Mouse (Mus musculus): ENCODE data around the gene Milr1.
"Not testable (repeated sequence)": the region's sequence is repeated elsewhere in the genome, so short reads cannot be mapped to it uniquely, and the experiment has no call there.

Milr1 gene

DNA sequence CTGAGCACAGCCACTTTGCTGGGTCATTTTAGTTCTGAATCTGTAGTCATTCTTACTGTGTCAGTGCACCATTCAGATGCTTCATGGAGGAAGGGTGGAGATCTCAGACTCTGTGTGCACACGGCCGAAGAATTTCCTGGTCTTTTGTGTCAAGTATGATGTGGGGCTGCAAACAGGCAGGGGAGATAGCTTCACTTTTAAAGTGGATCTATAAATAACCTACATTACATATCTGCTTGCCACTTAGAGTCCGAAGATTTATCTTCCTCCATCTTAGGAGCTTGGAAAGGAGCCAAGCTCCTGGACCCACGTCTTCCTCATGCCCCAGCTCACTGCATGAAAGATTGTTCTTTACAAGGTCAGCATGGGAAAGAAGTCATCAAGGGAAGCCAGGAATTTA, 20.3 kb upstream of the Milr1 start:
- DNase-seq (ENCODE audit: low spot score in 2 of 2) = no peak

DNA sequence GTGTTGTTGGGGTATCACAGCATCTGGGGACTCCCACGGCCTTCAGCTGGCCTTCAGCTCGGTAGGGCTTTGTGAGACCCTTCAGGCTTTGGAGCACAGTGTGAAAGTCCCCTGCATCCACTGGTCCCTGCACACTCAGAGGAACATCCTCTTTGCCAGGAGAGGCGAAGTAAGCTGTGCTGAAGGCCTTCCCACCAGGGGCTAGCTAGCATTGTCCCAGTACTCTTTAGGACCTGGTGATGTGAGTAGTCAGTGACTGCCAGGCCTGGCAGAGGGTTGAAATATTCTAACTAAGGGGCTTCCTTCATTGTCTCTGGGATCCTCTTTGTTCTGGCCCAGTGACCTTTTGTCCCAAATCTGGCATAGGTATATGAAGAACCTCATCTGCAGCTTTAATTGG, 14.4 kb upstream of the Milr1 start:
- DNase-seq (ENCODE audit: low spot score in 2 of 2) = no peak

DNA sequence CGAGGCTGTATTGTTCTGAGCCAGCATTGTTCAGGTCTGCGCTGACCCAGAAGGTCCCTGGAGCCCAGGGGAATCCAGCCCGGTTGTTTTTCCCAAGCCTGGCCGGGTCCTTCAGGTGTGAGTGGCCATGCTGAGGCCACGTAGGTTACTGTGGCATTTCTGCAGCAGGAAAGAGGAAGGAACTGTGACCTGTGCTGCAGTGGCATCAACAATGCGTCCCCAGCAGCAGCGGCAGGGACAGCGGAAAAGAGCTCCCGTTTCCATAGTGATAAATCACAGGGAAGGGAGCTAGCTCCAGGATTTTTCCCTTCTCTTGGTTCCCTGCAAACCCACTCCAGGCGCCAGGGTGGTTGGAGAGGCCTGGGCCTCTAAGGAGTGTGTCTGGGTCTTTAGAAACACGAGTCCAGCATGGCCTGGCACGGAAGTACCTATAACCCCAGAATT, 13.8 kb upstream of the Milr1 start:
- DNase-seq (ENCODE audit: low spot score in 2 of 2) = no peak

DNA sequence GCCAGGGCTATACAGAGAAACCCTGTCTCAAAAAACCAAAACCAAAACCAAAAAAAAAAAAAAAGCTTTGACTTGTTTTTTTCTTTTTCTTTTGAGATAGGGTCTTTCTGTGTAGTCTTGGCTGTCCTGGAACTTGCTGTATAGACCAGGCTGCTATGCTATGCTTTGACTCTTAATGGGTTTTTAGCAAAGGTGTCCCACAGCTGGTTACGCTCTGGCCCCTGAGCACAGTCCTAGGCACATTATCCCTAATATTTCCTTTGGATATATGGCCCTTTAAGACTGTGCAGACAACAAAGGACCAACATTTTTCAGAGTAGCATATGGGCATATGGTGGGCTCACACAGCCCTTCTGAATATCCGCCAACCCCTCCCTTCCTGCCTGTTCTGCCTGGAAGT, 11.9 kb upstream of the Milr1 start:
- no peak for DNase-seq (ENCODE audit: low spot score in 2 of 2)

DNA sequence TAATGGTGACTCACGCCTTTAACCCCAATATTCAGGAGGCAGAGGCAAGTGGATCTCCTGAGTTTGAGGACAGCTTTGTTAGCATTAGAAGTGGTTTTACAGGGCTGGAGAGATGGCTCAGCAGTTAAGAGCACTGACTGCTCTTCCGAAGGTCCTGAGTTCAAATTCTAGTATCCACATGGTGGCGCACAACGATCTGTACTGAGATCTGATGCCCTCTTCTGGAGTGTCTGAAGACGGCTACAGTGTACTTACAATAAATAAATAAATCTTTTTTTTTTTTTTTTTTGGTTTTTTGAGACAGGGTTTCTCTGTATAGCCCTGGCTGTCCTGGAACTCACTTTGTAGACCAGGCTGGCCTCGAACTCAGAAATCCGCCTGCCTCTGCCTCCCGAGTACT, 10.3 kb upstream of the Milr1 start:
- not testable (repeated sequence) for DNase-seq (ENCODE audit: low spot score in 2 of 2)

DNA sequence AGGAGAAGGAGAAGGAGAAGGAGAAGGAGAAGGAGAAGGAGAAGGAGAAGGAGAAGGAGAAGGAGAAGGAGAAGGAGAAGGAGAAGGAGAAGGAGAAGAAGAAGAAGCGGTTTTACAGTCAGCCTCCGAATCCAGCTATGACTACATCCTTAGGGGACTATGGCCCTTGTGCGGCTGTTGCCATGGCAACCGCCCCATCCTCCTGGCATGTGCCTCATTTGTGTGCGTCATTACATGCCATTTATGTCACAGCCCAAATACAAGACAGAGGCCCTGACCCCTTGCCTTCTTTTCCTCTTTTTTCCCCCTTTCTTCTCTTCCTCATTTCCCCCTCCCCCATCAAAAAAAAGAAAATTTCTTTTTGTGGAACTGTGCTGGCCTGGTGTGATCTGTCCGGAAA, 9.8 kb upstream of the Milr1 start:
- no peak for DNase-seq (ENCODE audit: low spot score in 2 of 2)

DNA sequence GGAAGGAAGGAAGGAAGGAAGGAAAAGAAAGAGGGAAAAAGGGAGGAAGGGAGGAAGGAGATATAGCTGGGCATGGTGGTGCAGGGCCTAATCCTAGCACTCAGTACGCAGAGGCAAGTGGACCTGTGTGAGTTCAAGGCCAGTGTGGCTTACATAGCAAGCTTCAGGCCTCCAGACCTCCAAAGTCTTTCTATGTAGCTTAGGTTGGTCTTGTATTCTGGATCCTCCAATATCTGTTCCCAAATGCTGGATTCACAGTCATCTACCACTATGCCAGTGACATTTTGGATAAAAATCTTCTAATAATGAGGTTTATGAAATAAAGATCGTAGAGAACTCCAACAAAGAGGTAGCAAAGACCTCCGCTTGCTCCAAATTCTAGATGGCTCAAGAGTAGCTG, 9.2 kb upstream of the Milr1 start:
- DNase-seq (ENCODE audit: low spot score in 2 of 2) = no peak

DNA sequence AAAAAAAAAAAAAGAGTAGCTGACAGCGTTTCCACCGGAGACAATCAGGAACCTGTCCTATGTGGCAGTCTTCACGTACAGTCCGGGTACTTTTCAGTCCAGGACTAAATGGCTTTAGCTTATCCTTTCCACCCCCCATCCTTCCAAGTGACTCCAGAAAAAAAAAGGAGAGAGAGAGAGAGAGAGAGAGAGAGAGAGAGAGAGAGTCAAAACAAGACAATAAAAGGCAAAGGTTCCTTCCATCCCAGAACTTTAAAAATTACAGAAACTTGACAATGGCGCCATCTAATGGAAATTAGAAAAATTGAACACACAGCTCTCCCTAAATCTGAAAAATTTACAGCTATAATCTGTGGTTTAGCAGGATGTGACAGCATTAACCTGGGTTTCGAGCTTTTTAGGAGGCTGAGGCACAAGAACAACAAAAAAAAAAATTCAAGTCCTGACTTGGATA, 8.6 kb upstream of the Milr1 start:
- no peak for DNase-seq (ENCODE audit: low spot score in 2 of 2)

DNA sequence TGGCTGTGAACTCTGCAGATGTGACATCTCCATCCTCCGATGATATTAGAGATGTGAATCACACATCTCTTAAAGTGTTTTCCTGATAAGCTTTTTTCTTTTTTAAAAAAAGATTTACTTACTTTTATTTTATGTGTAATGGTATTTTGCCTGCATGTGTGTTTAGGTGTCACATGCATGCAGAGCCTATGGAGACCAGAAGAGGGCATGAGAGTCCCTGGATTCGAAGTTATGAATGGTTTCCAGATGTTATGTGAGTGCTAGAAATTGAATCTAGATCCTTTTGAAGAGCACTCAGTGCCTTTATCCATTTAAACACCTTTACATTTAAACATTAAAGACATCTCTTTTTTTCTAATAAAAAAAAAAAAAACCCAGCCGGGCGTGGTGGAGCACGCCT, 6.1 kb upstream of the Milr1 start:
- no peak for DNase-seq (ENCODE audit: low spot score in 2 of 2)

DNA sequence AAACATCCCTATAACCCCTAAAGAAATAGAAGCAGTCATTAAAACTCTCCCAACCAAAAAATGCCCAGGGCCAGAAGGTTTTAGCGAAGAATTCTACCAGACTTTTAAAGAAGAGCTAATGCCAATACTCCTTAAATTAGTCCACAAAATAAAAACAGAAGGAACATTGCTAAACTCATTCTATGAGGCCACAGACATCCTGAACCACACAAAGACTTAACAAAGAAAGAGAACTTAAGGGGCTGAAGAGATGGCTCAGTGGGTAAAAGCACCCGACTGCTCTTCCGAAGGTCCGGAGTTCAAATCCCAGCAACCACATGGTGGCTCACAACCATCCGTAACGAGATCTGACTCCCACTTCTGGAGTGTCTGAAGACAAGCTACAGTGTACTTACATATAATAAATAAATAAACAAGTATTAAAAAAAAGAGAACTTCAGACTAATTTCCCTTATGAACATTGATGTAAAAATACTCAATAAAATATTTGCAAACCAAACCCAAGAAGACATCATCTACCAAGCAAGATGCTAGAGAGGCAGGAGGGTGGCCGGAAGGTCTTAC, 1.4 kb upstream of the Milr1 start:
- DNase-seq (ENCODE audit: low spot score in 2 of 2) = not testable (repeated sequence)

DNA sequence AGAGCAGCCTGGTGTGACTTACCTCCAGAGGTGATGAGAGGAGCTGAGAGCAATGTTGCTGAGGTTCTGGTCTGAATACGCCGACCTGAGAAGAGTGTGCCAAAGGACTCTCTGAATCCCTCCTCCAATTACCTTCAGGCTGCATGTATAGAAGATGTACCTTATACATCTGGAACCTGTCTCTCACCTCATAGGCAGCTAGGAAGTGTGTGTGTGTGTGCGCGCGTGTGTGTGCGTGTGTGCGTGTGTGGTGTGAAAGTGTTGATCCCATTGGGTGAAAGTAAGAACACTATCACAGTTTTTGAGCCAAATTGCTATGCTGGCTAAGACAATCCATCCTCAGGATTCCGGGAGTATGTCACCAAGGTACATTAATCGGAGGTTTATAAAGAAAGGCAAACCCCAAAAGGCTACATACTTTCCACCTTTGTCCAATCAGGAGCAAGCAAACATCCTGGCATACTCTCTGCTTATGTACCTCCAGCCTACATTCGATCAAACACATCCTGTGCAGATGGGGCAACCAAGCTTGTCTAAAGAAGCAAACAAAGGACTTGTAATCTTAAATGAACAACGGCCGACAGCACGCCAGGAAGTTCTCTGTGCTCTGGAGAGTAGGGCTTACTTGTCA, 790 bp upstream of the Milr1 start, which contains the start of gene Pecam1:
Gene Pecam1 (minus strand): TSS at position 508 of the 631 bp plus-strand sequence.
- no peak for DNase-seq (ENCODE audit: low spot score in 2 of 2)

DNA sequence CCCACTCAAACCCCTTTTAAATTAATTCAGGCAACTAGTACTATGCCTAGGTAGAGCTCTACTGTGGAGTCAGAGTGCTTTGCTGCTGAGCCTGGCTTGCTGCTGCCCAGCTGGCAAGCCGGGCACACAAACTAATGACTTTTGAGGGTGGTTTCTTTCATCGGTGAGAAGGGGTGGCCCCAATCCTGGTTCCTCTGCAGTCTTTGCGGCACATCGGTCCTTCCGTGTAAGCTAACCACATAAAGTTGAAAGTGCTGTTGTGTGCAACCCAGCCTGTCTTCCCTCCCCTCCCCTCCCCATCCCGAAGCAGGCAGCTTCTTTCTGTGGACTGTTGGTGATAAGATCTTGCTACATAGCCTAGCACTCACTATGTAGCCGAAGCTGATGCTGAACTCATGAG, 1.1 kb downstream of the Milr1 start:
- DNase-seq (ENCODE audit: low spot score in 2 of 2) = no peak

DNA sequence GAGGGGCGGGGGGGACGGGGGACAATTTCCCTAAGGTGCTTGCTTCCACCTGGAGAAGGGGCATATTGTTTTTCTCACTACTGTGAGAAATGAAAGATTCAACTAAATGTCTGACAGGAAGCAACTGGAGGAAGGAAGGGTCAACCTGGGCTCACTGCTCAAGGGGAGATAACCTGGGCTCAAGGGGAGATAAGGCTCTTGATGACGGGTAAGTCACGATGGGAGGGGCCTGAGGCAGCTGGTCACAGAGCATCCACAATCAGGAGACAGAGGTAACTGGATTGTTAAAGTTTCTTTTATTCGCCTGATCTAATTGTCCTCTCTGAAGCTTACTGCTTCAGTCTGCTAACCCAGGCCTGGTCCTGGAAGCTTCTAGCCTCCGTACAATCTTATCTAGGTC, 2.3 kb downstream of the Milr1 start:
- DNase-seq (ENCODE audit: low spot score in 2 of 2) = no peak

DNA sequence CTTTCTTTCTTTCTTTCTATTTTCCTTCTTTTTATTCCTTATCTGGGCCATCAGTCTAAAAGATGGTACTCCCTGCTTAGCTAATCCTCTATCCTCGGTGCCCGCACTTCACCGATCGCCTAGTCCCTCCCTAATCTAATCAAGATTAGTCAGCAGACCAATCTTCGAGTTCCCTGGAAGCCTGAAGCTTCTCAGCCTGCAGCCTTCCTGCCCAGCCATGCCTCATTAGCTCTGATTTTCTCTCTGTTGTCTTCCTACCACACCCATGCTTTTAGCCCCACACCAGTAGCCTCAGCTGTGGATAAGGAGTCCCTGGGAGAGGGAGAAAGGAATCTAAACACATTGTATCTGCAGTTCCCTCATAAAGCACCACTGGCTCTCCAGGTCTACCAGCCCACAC, 4.6 kb downstream of the Milr1 start:
- no peak for DNase-seq (ENCODE audit: low spot score in 2 of 2)

DNA sequence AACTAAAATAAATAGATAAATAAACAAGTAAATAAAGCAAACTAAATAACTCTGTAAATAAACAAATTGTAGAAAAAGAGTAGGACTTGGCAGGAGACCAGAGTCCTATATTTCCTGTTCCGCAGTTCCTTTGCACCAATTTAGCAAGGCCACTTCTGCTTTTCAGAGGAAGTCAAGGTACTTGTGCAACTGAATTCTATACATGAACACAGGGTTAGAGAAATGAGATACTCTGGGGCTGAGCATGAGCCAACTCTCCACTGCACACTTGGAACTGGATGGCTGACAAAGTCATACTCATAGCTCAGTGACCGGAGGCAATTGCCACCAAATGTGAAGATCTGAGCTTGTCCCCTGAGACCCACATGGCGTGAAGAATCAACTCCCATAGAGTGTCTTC, 8.0 kb downstream of the Milr1 start:
- DNase-seq (ENCODE audit: low spot score in 2 of 2) = no peak

DNA sequence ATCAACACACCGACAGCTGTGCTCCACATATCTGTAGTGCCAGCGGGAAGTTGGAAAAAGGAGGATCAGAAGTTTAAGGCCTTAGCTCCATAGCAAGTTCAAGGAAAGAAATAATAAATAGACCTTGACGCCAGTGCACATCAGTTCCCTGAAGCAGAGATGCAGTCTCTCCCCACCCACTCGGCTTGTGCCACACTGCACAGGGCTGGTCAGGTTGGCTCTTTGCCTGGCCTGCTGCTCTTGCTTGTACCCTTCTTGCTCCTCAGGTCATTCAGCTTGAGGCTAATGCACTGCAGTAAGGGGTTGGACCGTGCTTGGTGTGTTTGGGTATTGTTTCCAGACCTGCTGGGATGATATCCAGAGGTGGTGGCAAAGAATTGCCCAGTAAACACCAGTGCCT, 9.5 kb downstream of the Milr1 start:
- no peak for DNase-seq (ENCODE audit: low spot score in 2 of 2)

DNA sequence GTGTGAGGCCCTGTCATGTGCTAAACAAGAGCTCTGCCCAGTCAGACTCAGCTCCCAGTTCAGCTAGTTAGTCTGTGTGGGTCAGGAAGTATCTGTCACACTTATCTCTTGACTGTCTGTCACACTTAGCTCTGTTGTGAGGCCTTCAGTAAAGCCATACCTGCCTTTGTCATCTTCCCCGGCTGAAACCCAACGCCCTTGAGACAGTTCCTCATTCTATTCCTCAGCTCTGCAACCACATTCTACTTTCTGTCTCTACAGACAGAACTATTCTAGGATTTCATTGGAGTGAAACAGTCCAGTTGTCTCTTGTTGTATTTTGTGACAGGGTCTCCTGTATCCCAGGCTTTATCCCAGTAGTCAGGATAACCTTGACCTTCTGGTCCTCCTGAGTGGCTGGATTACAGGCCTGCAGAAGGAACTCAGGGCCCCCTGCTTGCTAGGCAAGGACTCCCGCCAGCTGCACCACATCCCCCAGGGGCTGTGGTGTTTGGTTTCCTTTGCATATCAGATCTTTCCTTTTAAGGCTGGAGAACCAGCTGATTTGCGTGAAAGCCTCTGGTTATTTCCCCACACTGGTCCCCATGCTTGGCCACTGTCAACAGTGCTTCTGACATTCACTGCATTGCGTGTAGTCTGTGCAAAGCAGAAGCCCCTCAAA, 11.2 kb downstream of the Milr1 start:
- DNase-seq (ENCODE audit: low spot score in 2 of 2) = no peak

DNA sequence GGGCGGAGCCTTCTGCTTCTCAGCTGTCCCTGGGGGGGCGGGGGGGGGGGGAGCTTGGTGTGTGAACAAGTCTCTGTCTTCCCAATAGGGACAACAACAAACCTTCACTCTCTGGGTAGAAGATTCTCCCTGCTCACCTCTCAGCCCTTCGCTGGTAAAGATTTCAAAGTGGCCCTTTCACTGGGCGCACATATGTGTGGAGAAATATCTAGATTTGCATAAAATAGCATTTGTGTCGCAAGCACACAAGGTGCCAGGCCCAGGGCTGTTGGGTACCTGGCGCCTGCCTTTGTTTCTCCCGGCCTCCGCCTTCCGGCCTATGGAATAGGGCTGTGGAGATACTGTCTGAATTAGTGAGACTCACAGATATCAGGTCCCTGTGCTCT, 11.8 kb downstream of the Milr1 start:
- DNase-seq (ENCODE audit: low spot score in 2 of 2) = no peak

DNA sequence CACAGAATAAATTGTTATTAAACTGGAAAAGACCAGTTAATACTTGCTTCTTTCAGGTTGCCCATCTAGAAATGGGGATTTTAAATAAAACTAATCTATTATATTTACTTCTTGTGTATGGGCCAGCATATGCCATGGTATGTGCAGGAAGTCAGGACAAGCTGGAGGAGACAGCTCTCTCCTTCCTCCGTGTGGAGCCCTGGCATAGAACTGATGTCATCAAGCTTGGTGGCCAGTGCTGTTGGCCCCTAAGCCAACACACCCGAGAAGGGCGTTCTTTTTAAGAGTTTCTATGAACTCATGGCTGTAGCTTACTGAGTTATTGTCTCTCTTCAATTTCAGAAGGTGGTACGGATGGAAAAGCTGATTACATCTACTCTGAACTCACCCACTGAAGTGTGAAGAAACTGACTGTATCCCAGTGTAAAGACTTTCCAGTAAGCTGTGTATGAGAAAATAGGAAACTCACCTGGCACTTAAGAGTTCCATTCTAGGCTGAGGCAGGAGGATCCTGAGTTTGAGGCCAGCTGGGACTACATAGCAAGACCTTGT, 15.7 kb downstream of the Milr1 start:
- no peak for DNase-seq (ENCODE audit: low spot score in 2 of 2)

DNA sequence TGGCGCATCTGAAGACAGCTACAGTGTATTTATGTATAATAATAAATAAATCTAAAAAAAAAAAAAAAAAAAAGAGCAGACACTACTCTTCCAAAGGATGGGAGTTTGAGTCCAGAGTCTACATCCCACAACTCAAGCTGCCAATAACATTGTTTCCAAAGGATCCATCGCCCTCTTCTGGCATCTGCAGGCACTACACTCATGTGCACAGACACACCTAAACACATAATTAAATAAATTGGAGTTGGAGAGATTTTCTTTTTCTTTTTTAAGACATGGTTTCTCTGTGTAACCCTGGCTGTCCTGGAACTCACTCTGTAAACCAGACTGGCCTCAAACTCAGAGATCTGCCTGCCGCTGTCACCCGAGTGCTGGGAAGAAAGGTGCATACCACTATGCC, 16.5 kb downstream of the Milr1 start:
- DNase-seq (ENCODE audit: low spot score in 2 of 2) = no peak

DNA sequence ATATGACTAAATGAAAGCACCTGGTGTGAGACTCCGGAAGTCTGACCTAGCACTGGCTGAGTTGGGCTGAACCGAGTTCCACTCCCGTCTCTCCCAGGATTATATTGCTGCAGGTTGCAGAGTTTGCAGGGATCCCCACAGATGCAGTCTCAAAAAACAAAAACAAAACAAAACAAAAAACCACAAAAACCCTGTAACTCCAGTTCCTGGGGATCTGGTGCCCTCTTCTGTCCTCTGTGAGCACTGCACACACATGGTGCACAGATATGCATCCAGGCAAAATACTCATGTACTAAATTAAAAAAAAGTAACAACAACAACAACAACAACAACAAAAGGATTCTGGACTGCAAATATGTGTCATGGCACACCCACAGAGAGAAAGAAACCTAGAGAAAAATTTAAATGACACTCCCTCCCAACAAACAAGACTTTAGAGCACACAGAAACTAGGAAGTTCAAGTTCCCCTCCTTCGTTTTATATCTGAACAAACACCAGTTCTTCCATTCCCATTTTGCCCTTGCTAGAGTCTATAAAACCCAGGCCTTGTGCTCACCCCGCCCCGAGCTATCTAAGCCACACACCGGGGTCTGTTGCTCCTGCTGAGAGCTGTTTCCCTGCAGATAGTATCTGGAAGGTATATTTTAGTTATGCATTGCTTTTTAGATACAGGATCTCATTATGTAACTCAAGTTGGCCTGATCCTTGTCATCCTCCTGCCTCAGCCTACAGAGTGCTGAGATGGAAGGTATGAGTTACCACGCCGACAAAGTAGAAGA, 19.4 kb downstream of the Milr1 start:
- no peak for DNase-seq (ENCODE audit: low spot score in 2 of 2)

DNA sequence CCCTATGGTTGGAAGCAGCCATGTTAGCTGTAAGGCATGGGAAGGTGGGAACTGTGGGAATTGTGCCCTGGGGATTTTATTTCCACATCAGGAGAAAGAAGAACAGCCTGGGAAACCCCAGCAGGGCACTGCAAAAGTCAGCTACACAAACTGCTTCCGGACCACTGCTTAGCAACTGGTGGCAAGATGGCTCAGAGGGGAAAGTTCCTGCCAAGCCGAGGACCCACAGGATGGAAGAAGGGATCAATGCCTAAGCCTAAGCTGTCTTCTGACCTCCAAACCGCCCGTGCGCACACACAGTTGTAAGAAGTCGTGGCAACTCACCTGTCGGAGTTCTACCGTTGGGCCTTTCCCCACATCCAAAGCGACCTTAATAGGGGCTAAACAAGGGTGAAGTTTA, 22.0 kb downstream of the Milr1 start:
- no peak for DNase-seq (ENCODE audit: low spot score in 2 of 2)

Measured in urinary bladder, adult 18-20 months (tissue).